Mouse (Mus musculus): Measurements from ENCODE around the gene Tcerg1l. TPM values are rescaled to one million over a fixed set of nuclear protein-coding genes. Genes with fewer than 3 reads are reported as not detected.

The Tcerg1l gene
- polyA plus RNA-seq, 1 experiment from 2014 or later: 0.90 TPM

DNA sequence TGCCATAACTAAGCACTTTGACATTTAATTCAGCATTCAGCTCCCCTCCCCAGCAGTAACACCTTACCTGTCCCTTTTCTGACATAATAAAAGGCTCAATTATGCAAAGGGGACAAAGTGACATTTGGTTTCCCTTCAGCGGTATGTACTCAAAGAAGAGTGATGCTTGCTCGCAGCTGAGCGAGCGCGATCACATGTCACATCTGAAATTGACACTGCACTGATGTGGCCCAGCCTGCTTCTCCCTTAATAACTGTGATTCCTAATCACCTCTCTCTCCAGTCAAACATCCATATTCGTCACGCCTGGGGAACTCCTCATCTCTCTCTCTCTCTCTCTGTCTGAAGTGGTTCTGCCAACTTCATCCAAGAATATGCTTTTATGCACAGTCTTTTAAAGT, 126.2 kb downstream of the Tcerg1l start:
- Histone ChIP-seq H3K36me3 (ENCODE audit: control insufficient read depth, insufficient read depth, low read length) (no peaks in the 10 kb centered on the region), H3K9me3 (ENCODE audit: control insufficient read depth, low read depth, low read length) (no peaks in the 10 kb centered on the region), H3K4me1 (ENCODE audit: control insufficient read depth, insufficient read depth, low read length) (no peaks in the 10 kb centered on the region), H3K27me3 (ENCODE audit: control insufficient read depth, insufficient read depth, low read length) (no peaks in the 10 kb centered on the region), H3K27ac (ENCODE audit: low read length) (no peak overlapping the region), H3K9ac (replicated peaks; ENCODE audit: low read depth, low read length) (no peak overlapping the region), H3K4me2 (replicated peaks; ENCODE audit: low read depth, low read length) (no peak overlapping the region), H3K4me3 (ENCODE audit: low read depth, low read length) (no peak overlapping the region)
- WGBS: 70% methylated on average over 7 of the region's 7 CpGs
- no peak for ATAC-seq (ENCODE audit: insufficient number of reproducible peaks, insufficient read depth, low FRiP score, low read depth)

DNA sequence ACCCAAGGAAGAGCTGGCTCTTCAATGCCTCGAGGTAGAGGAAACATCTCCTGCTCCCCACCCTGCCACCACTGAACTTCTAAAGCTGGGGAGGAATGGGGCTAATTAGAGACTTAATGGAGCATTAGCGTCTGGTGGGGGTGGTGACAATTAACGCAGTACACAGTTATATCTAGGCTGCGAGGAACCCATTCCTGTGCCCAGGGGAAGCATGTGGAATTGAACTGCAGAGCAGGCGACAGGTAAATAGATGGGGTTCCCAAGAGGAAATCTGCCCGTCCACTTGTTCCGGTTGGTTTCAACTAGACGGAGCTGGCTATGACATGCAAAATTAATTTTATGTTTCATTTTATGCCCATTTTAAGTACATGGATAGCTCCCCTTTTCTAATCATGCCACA, 128.1 kb downstream of the Tcerg1l start:
- Histone ChIP-seq H3K4me2 (replicated peaks; ENCODE audit: low read depth, low read length) (no peak overlapping the region), H3K27me3 (ENCODE audit: control insufficient read depth, insufficient read depth, low read length) (no peaks in the 10 kb centered on the region), H3K4me1 (ENCODE audit: control insufficient read depth, insufficient read depth, low read length) (no peaks in the 10 kb centered on the region), H3K9me3 (ENCODE audit: control insufficient read depth, low read depth, low read length) (no peaks in the 10 kb centered on the region), H3K36me3 (ENCODE audit: control insufficient read depth, insufficient read depth, low read length) (no peaks in the 10 kb centered on the region), H3K4me3 (ENCODE audit: low read depth, low read length) (no peak overlapping the region), H3K27ac (ENCODE audit: low read length) (no peak overlapping the region), H3K9ac (replicated peaks; ENCODE audit: low read depth, low read length) (no peak overlapping the region)
- no peak for ATAC-seq (ENCODE audit: insufficient number of reproducible peaks, insufficient read depth, low FRiP score, low read depth)
- WGBS: 84% methylated on average over 8 of the region's 8 CpGs

DNA sequence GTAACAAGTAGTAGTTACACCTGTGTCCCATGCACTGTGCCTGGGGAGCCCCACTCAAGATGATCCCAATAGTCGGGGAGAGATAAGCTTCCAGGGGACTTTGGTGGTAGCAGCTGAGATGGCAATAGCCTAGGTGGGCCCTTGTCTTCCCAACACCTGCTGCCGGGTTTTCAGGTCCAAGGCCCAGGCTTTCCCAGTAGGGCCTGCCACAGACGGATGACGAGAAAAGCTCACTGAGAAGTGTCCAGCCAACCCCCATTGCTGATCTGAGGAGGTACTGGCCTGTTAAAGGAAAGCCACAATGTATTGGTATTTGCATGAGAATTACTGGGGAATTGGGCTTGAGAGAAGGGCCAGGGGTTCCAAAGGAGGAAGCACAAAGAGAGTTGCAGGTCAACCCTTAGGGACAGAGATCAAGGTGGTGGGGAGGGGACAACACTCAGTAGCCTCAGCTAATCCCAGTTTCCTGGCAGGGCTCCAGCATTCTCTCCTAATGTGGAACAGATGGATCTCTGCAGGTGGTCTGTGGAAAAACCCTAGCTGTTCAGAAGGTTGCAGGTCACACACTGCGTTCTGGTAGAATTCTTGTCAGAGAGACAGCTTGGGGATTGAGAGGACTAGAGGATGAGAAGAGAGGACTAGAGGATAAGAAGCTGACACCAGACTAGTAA, 129.4 kb downstream of the Tcerg1l start:
- ATAC-seq (ENCODE audit: insufficient number of reproducible peaks, insufficient read depth, low FRiP score, low read depth): no peak
- no peaks in the 10 kb centered on the region for H3K36me3 ChIP-seq (ENCODE audit: control insufficient read depth, insufficient read depth, low read length)
- no peak overlapping the region for H3K4me2 ChIP-seq (replicated peaks; ENCODE audit: low read depth, low read length)
- H3K27me3 ChIP-seq (ENCODE audit: control insufficient read depth, insufficient read depth, low read length): no peaks in the 10 kb centered on the region
- no peaks in the 10 kb centered on the region for H3K4me1 ChIP-seq (ENCODE audit: control insufficient read depth, insufficient read depth, low read length)
- WGBS: 72% methylated on average over 5 of the region's 5 CpGs
- H3K4me3 ChIP-seq (ENCODE audit: low read depth, low read length): no peak overlapping the region
- H3K9me3 ChIP-seq (ENCODE audit: control insufficient read depth, low read depth, low read length): no peaks in the 10 kb centered on the region
- H3K27ac ChIP-seq (ENCODE audit: low read length): no peak overlapping the region
- no peak overlapping the region for H3K9ac ChIP-seq (replicated peaks; ENCODE audit: low read depth, low read length)

DNA sequence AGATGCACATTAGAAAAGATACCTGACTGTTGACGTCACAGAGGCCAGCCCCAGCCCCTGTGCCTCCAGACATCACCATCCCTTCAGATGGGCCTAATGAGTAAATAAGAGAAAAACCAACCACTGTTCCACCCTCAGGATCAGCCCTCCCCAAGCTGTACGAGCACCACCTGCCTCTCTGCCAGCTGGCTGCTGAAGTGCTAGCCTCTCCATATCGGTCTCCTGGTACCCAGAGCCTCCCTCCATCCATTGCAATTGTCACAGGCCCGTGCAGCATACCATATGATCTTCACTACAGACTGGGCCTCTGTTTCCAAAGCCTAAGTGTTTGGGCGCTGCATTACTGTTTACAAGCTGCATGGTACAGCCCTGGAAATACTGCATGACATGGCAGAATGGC, 148.9 kb downstream of the Tcerg1l start:
- Histone ChIP-seq H3K9me3 (ENCODE audit: control insufficient read depth, low read depth, low read length) (no peaks in the 10 kb centered on the region), H3K4me2 (replicated peaks; ENCODE audit: low read depth, low read length) (no peak overlapping the region), H3K27me3 (ENCODE audit: control insufficient read depth, insufficient read depth, low read length) (no peaks in the 10 kb centered on the region), H3K4me1 (ENCODE audit: control insufficient read depth, insufficient read depth, low read length) (0 out of 2 replicates have a peak, but pooled peaks cover 8% of the 10 kb centered on the region), H3K4me3 (ENCODE audit: low read depth, low read length) (no peak overlapping the region), H3K9ac (replicated peaks; ENCODE audit: low read depth, low read length) (no peak overlapping the region), H3K27ac (ENCODE audit: low read length) (no peak overlapping the region), H3K36me3 (ENCODE audit: control insufficient read depth, insufficient read depth, low read length) (no peaks in the 10 kb centered on the region)
- 74% methylated on average over 5 of the region's 5 CpGs for WGBS
- no peak for ATAC-seq (ENCODE audit: insufficient number of reproducible peaks, insufficient read depth, low FRiP score, low read depth)

DNA sequence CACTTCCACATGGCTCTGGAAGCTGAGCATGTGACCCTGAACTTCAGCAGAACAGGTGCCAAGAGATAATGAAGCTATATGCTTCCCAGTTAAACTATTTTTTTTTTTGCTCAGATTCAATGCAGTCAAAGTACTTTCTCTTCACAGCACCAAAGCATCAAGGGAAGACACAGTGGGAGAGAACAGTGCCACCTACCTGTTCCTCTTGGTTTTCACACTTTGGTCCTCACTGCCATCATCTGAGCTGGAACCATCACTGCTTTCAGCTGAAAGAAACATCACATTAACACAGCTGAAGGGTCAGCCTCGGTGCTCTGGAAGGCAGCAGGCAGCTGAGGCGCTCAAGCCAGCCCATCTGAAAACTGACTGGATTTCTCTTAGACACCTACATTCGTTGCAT, 149.4 kb downstream of the Tcerg1l start:
- Histone ChIP-seq H3K4me1 (ENCODE audit: control insufficient read depth, insufficient read depth, low read length) (0 out of 2 replicates have a peak, but pooled peaks cover 8% of the 10 kb centered on the region), H3K9ac (replicated peaks; ENCODE audit: low read depth, low read length) (no peak overlapping the region), H3K9me3 (ENCODE audit: control insufficient read depth, low read depth, low read length) (no peaks in the 10 kb centered on the region), H3K36me3 (ENCODE audit: control insufficient read depth, insufficient read depth, low read length) (no peaks in the 10 kb centered on the region), H3K4me3 (ENCODE audit: low read depth, low read length) (no peak overlapping the region), H3K27ac (ENCODE audit: low read length) (no peak overlapping the region), H3K4me2 (replicated peaks; ENCODE audit: low read depth, low read length) (no peak overlapping the region), H3K27me3 (ENCODE audit: control insufficient read depth, insufficient read depth, low read length) (no peaks in the 10 kb centered on the region)
- ATAC-seq (ENCODE audit: insufficient number of reproducible peaks, insufficient read depth, low FRiP score, low read depth): no peak
- WGBS: 70% methylated on average over 3 of the region's 3 CpGs

DNA sequence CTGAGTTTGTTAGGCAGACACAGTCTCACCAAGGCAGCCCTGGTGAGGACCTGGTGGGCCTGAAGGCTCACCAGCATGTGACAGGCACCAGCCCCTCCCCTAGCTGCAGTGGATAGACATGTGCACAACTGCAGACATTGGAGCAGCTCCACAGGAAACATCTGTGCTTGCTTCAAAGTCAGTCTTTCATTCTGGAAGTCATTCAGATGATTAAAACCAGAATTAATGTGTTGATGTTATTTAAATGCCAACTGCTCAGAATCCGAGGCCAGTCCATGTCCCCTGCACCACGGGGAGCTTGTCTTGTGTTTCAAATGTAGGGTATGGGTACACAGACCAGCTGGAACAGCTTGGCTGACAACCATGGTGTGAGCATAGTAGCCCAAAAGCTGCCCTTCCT, 150.8 kb downstream of the Tcerg1l start:
- H3K4me2 ChIP-seq (replicated peaks; ENCODE audit: low read depth, low read length): no peak overlapping the region
- no peaks in the 10 kb centered on the region for H3K36me3 ChIP-seq (ENCODE audit: control insufficient read depth, insufficient read depth, low read length)
- WGBS: 36% methylated on average over 2 of the region's 2 CpGs
- H3K9ac ChIP-seq (replicated peaks; ENCODE audit: low read depth, low read length): no peak overlapping the region
- 0 out of 2 replicates have a peak, but pooled peaks cover 8% of the 10 kb centered on the region for H3K4me1 ChIP-seq (ENCODE audit: control insufficient read depth, insufficient read depth, low read length)
- 0 out of 2 replicates have a peak overlapping the region, but pooled peaks have one; percentile 7 for H3K27ac ChIP-seq (ENCODE audit: low read length)
- no peak overlapping the region for H3K4me3 ChIP-seq (ENCODE audit: low read depth, low read length)
- no peak for ATAC-seq (ENCODE audit: insufficient number of reproducible peaks, insufficient read depth, low FRiP score, low read depth)
- H3K9me3 ChIP-seq (ENCODE audit: control insufficient read depth, low read depth, low read length): no peaks in the 10 kb centered on the region
- H3K27me3 ChIP-seq (ENCODE audit: control insufficient read depth, insufficient read depth, low read length): no peaks in the 10 kb centered on the region

DNA sequence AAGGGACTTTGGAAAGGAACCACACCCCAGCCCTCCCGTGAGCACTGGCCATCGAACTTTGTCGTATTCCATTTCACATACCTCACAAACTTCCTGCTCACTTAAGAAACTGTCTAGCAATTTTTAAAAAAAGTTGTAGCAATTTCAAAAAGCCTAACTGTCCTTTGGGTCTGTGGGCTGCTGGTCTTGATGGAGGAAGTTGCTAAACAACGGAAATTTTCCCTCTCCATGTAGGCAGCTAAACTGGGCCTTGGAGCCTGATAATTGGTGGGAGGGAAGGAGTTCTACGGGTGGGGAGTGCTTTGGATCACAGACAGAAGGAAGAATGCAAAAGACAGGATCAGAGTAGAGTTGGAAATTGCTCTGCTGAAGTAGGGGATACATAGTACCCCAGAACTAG, 155.3 kb downstream of the Tcerg1l start:
- WGBS: 61% methylated on average over 5 of the region's 5 CpGs
- no peaks in the 10 kb centered on the region for H3K27me3 ChIP-seq (ENCODE audit: control insufficient read depth, insufficient read depth, low read length)
- H3K4me1 ChIP-seq (ENCODE audit: control insufficient read depth, insufficient read depth, low read length): 0 out of 2 replicates have a peak, but pooled peaks cover 8% of the 10 kb centered on the region
- no peak overlapping the region for H3K4me3 ChIP-seq (ENCODE audit: low read depth, low read length)
- no peak overlapping the region for H3K9ac ChIP-seq (replicated peaks; ENCODE audit: low read depth, low read length)
- H3K36me3 ChIP-seq (ENCODE audit: control insufficient read depth, insufficient read depth, low read length): no peaks in the 10 kb centered on the region
- no peak for ATAC-seq (ENCODE audit: insufficient number of reproducible peaks, insufficient read depth, low FRiP score, low read depth)
- H3K4me2 ChIP-seq (replicated peaks; ENCODE audit: low read depth, low read length): no peak overlapping the region
- H3K9me3 ChIP-seq (ENCODE audit: control insufficient read depth, low read depth, low read length): no peaks in the 10 kb centered on the region
- H3K27ac ChIP-seq (ENCODE audit: low read length): no peak overlapping the region

DNA sequence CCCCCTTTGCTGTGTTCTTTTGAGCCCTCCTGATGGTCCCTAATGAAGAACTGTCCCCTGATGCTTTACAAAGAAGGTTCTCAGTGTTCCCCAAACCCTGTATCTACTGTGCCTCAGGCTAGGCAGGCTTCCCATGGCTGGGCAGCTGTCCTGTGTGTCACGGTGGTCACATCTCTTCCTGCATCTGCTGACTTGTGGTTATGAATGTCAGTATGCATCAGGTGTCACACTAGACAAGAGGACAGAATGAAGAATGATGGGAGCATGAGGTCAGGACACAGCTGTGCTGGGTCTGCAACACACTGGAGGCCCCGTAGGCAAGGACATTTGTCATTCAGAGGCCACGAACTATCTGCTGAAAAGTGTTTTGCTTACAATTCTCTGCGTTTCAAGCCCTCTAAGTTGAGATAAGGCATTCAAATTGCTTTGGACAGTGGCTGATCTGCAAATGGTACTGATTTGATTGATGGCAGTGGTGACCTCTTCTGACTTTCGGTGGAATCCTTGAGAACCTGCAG, 159.8 kb downstream of the Tcerg1l start:
- Histone ChIP-seq H3K36me3 (ENCODE audit: control insufficient read depth, insufficient read depth, low read length) (no peaks in the 10 kb centered on the region), H3K4me3 (ENCODE audit: low read depth, low read length) (no peak overlapping the region), H3K9me3 (ENCODE audit: control insufficient read depth, low read depth, low read length) (no peaks in the 10 kb centered on the region), H3K27me3 (ENCODE audit: control insufficient read depth, insufficient read depth, low read length) (no peaks in the 10 kb centered on the region), H3K4me2 (replicated peaks; ENCODE audit: low read depth, low read length) (no peak overlapping the region), H3K27ac (ENCODE audit: low read length) (no peak overlapping the region), H3K9ac (replicated peaks; ENCODE audit: low read depth, low read length) (no peak overlapping the region), H3K4me1 (ENCODE audit: control insufficient read depth, insufficient read depth, low read length) (no peaks in the 10 kb centered on the region)
- WGBS: 24% methylated on average over 5 of the region's 5 CpGs
- no peak for ATAC-seq (ENCODE audit: insufficient number of reproducible peaks, insufficient read depth, low FRiP score, low read depth)

DNA sequence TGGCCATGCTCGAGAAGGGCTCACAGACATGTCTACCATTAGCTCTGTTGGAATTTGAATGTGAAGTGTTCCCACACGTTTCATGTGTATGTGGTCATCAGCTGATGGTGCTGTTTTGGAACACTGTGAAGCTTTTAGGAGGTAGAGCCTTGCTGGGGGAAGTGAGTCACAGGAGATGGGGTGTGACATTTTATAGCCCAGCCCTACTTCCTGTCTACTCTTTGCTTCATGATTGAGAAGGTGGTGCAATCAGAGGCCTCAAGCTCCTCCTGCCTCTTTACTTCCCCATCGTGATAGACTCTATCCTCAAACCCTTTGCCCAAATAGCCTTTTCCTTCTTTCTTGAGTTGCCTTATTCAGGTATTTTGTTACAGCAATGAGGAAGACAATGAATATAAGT, 173.3 kb downstream of the Tcerg1l start:
- Histone ChIP-seq H3K27ac (ENCODE audit: low read length) (no peak overlapping the region), H3K4me1 (ENCODE audit: control insufficient read depth, insufficient read depth, low read length) (no peaks in the 10 kb centered on the region), H3K4me3 (ENCODE audit: low read depth, low read length) (no peak overlapping the region), H3K9me3 (ENCODE audit: control insufficient read depth, low read depth, low read length) (no peaks in the 10 kb centered on the region), H3K9ac (replicated peaks; ENCODE audit: low read depth, low read length) (no peak overlapping the region), H3K4me2 (replicated peaks; ENCODE audit: low read depth, low read length) (no peak overlapping the region), H3K27me3 (ENCODE audit: control insufficient read depth, insufficient read depth, low read length) (no peaks in the 10 kb centered on the region), H3K36me3 (ENCODE audit: control insufficient read depth, insufficient read depth, low read length) (no peaks in the 10 kb centered on the region)
- WGBS: 89% methylated on average over 3 of the region's 3 CpGs
- no peak for ATAC-seq (ENCODE audit: insufficient number of reproducible peaks, insufficient read depth, low FRiP score, low read depth)
